Mouse (Mus musculus) hindbrain, embryonic 14.5 days (tissue): Measurements from ENCODE around the gene Hist1h2ae. TPM values are rescaled to one million over a fixed set of nuclear protein-coding genes. Genes with fewer than 3 reads are reported as not detected.
A peak's percentile ranks its signal among the peaks of the same experiment; 100 is the strongest.
"Not testable (repeated sequence)": the region's sequence is repeated elsewhere in the genome, so short reads cannot be mapped to it uniquely, and the experiment has no call there.

ENCODE experiments used
- ATAC-seq: fragments of 200-750 bp; cut with Nextera tagmentation; 2 replicates; pipeline ENCODE4 v1.8.0; 2017; ENCODE audit warnings: moderate number of reproducible peaks, mild to moderate bottlenecking, moderate TSS enrichment, moderate library complexity; ENCODE audit not compliant: low FRiP score
- DNase-seq: peaks from one replicate; pipeline ENCODE4 v3.0.0-alpha.2; 2015; ENCODE audit warnings: low spot score
- H3K27ac ChIP-seq: fragments of 300-500 bp; sonication (generic); 2 replicates; pipeline ENCODE4 v1.5.1; 2014; ENCODE audit warnings: mild to moderate bottlenecking, moderate library complexity
- H3K27me3 ChIP-seq: fragments of 300-500 bp; sonication (generic); 2 replicates; pipeline ENCODE4 v1.6.1; 2014; ENCODE audit warnings: mild to moderate bottlenecking, low read length, mixed read lengths; ENCODE audit not compliant: control insufficient read depth, insufficient read depth
- H3K36me3 ChIP-seq: fragments of 300-500 bp; sonication (generic); replicated peaks from 2 replicates; pipeline ENCODE4 v1.6.1; 2014; ENCODE audit not compliant: control insufficient read depth, insufficient read depth
- H3K4me1 ChIP-seq: fragments of 300-500 bp; sonication (generic); replicated peaks from 2 replicates; pipeline ENCODE4 v1.6.1; 2014; ENCODE audit warnings: antibody characterized with exemption, low read length, mixed read lengths; ENCODE audit not compliant: control insufficient read depth, insufficient read depth
- H3K4me2 ChIP-seq: fragments of 300-500 bp; sonication (generic); replicated peaks from 2 replicates; pipeline ENCODE4 v1.6.1; 2014; ENCODE audit warnings: mild to moderate bottlenecking, moderate library complexity
- H3K4me3 ChIP-seq: fragments of 300-500 bp; sonication (generic); replicated peaks from 2 replicates; pipeline ENCODE4 v1.5.1; 2014; ENCODE audit warnings: mild to moderate bottlenecking, low read length
- H3K9ac ChIP-seq: fragments of 300-500 bp; sonication (generic); 2 replicates; pipeline ENCODE4 v1.6.1; 2014
- H3K9me3 ChIP-seq: fragments of 300-500 bp; sonication (generic); 2 replicates; pipeline ENCODE4 v1.6.1; 2016; ENCODE audit warnings: low read length; ENCODE audit not compliant: control insufficient read depth
- WGBS: fragments of 180-500 bp; shearing (Covaris S2); extraction: QIAGEN DNeasy Blood & Tissue Kit; methylation state at CpG from one replicate; pipeline ENCODE4 v1.1.7; 2014; 5-methylcytosine and 5-hydroxymethylcytosine counted together
- polyA plus RNA-seq: library from polyadenylated mRNA; unstranded; fragments of >200 nt; fragmentation: Nextera tagmentation; extraction: Ambion mirVana; gene quantifications from 2 replicates; pipeline ENCODE4 v1.2.1, GENCODE M21; 2014

The Hist1h2ae gene
- polyA plus RNA-seq, 1 experiment from 2014 or later: 22.5 TPM

DNA sequence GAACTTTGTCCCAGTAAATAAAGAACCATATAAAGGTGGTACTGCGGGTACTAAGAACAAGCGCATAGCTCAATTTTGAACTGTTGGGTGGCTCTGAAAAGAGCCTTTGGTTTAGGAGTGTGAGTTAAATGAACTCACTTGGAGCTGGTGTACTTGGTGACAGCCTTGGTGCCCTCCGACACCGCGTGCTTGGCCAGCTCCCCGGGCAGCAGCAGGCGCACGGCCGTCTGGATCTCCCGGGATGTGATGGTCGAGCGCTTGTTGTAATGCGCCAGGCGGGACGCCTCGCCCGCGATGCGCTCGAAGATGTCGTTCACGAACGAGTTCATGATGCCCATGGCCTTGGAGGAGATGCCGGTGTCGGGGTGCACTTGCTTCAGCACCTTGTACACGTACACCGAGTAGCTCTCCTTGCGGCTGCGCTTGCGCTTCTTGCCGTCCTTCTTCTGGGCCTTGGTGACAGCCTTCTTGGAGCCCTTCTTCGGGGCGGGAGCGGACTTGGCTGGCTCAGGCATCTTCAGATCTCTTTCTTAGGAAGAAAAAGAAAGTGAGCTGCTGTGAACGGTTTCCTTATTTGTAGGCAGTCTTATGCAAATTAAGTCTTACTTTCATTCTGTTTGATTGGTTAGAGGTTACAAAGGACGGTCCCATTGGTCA lies 14.6 kb upstream of the Hist1h2ae start:
- not testable (repeated sequence) for H3K27me3 ChIP-seq, H3K36me3 ChIP-seq, H3K9me3 ChIP-seq
- peak; percentile 91 for DNase-seq
- H3K4me1 ChIP-seq: peaks cover 36% of the 10 kb centered on the region
- peak overlapping the region; percentile 82 for H3K9ac ChIP-seq
- peak overlapping the region; percentile 95 for H3K27ac ChIP-seq
- under 1% methylated on average over 28 of the region's 36 CpGs for WGBS
- peak; percentile 91 for ATAC-seq
- H3K4me3 ChIP-seq: peak overlapping the region; percentile 47
- H3K4me2 ChIP-seq: peak overlapping the region; percentile 95

DNA sequence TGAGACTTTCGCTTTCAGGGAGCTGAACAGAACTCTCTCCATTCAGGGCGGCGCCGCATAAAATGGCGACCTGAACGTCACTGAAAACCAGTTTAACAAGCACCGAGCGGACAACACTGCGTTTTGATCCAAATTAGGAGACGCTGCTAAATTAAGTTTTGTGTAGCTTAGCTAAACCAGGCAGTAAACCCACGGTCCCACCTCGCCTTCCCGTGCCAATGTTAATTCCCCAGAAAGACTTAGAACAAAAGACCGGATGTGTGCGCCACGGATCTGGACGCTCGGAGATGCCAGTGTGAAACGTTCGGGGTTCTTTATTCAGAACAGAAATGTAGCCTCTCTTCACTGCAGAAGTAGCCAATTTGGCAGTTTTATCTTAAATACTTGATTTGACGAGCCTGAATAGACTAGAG lies 14.0 kb upstream of the Hist1h2ae start:
- no peak for ATAC-seq
- no peaks in the 10 kb centered on the region for H3K36me3 ChIP-seq
- peaks cover 36% of the 10 kb centered on the region for H3K4me1 ChIP-seq
- peak overlapping the region; percentile 47 for H3K4me3 ChIP-seq
- H3K27me3 ChIP-seq: no peaks in the 10 kb centered on the region
- peak overlapping the region; percentile 82 for H3K9ac ChIP-seq
- H3K4me2 ChIP-seq: peak overlapping the region; percentile 95
- DNase-seq: peak; percentile 76
- under 1% methylated on average over 21 of the region's 21 CpGs for WGBS
- H3K9me3 ChIP-seq: no peaks in the 10 kb centered on the region
- H3K27ac ChIP-seq: peak overlapping the region; percentile 95

DNA sequence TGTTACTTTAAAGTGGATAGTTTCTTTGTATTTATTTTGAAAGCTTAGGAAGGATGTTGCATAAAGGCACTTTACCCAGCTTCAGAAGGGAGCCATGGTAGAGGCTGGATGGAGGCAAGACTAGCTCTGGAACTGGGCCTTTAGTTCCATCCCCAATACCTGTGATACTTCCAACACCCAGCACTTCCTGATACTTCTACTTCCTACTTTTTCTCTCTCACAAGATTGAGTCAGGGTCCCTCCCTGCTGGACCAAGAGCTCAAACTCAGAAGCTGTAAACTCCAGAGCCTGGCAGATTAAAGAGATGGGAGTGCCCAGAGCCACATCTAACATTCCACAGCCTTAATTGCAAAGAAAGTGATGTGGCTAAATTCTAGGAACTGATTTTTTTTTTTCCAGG lies 13.3 kb upstream of the Hist1h2ae start:
- Histone ChIP-seq H3K27ac (peak overlapping the region; percentile 95), H3K9me3 (no peaks in the 10 kb centered on the region), H3K9ac (peak overlapping the region; percentile 82), H3K36me3 (no peaks in the 10 kb centered on the region), H3K4me3 (peak overlapping the region; percentile 47), H3K4me1 (peaks cover 36% of the 10 kb centered on the region), H3K27me3 (no peaks in the 10 kb centered on the region), H3K4me2 (peak overlapping the region; percentile 95)
- DNase-seq (no peak), ATAC-seq (no peak)

DNA sequence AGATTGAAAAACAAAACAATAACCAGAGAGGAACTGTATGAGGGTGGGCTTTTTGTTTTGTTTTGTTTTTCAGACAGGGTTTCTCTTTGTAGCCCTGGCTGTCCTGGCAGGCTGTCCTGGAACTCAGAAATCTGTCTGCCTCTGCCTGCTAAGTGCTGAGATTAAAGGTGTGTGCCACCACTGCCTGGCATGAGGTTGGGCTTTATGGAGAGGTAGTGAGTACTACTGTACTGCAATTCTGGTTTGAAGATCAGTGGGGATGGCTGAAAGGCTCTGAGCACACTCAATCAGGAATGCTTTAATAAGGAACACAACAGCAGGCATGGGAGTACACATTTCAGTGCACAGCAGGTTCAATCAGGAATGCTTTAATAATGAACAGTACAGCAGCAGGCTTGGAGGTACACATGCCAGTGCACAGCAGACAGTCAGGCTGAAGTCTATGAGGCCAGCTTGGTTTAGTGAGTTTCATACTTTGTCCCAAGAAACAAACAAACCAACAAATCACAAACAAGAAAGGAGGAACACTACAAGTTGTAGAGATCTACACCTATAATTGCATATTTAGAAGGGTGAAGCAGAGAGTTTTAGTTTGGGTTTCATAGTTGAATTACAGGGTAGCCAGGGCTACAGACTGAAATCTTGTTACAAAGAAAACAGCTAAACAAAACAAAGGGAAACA lies 12.5 kb upstream of the Hist1h2ae start:
- H3K4me2 ChIP-seq: 0 out of 2 replicates have a peak overlapping the region, but pooled peaks have one; percentile 99

DNA sequence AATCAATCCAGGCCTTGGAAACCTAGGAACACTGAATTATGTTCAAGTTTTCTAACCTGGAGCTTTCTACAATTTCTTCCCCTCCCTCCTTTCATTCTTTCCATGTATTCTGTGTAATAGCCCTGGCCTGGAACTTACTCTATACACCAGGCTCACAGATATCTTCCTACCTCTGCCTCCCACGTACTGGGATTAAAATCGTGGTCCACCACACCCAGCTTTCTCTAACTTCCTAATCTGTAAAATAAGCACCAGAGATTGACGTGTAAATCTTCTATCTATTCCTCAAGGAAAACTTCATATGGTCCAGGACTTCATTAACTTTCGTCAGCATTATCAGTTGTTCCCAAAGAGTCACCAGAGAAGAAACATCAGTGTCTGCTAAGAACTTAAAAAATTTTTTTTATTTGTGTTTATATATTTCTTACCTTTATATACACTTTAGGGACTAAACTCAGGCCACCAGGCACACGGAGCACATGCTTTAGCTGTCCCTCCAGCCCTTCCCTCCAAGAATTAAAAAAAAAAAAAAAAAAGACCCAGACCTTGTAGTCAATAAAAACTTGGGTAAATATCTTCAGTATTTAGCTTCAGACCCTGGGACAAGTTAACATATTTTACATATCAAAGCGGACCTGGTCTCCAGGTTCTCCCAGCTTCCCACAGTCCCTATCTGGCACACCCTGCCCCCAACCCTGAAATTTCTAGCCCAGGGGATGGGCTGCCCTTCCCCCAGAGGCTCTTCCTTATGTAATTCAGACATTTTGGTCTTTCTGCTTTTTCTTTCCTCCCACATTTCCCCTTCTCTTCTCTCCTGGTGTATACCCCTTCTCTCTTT lies 11.4 kb upstream of the Hist1h2ae start:
- ATAC-seq (no peak), DNase-seq (no peak)
- H3K9ac ChIP-seq: peak overlapping the region; percentile 70
- peak overlapping the region; percentile 45 for H3K4me3 ChIP-seq
- H3K4me1 ChIP-seq: peaks cover 36% of the 10 kb centered on the region
- H3K36me3 ChIP-seq: no peaks in the 10 kb centered on the region
- H3K9me3 ChIP-seq: no peaks in the 10 kb centered on the region
- H3K4me2 ChIP-seq: peak overlapping the region; percentile 99
- H3K27ac ChIP-seq: peak overlapping the region; percentile 82
- H3K27me3 ChIP-seq: no peaks in the 10 kb centered on the region
- 4% methylated on average over 6 of the region's 6 CpGs for WGBS

More for the DNA sequence above, 12.5 kb upstream of the Hist1h2ae start:
- H3K36me3 ChIP-seq: no peaks in the 10 kb centered on the region
- DNase-seq: no peak
- no peaks in the 10 kb centered on the region for H3K27me3 ChIP-seq
- no peak overlapping the region for H3K9ac ChIP-seq
- no peak overlapping the region for H3K4me3 ChIP-seq
- no peak overlapping the region for H3K27ac ChIP-seq
- ATAC-seq: no peak
- peaks cover 36% of the 10 kb centered on the region for H3K4me1 ChIP-seq
- no peaks in the 10 kb centered on the region for H3K9me3 ChIP-seq

DNA sequence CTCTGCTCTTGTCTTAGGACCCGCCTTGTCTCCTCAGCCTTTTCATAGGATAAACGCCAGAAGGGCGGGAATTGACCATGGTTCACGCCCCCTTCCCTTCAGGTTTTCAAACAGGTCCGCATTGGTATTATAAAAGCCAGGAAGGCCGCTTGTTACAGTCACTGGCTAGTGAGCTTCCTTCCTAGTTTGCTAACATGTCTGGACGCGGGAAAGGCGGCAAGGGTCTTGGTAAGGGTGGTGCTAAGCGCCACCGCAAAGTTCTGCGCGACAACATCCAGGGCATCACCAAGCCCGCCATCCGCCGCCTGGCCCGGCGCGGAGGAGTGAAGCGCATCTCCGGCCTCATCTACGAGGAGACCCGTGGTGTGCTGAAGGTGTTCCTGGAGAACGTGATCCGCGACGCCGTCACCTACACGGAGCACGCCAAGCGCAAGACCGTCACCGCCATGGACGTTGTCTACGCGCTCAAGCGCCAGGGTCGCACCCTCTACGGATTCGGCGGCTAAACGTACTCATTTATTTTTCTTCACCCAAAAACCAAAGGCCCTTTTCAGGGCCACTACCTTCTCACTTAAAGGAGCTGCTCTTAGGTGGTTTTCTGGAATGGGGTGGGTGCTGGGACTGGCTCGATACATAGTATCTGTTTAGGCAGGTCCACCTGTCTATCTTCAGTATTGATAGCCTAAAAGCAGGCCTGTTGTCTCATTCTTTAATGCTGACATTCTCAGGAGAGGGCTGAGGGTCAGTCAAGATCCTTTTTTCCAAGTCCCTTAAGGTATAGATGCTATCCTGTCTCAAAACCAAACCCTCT lies 10.6 kb upstream of the Hist1h2ae start, which contains the start of gene Hist1h4d:
Gene Hist1h4d, plus strand, starts transcription at position 191 of the 811 bp plus-strand sequence.
- H3K36me3 ChIP-seq: no peaks in the 10 kb centered on the region
- peaks cover 33% of the 10 kb centered on the region for H3K4me1 ChIP-seq
- under 1% methylated on average over 43 of the region's 43 CpGs for WGBS
- DNase-seq: peak; percentile 100
- H3K27me3 ChIP-seq: no peaks in the 10 kb centered on the region
- H3K27ac ChIP-seq: peak within 1 kb of the TSS; percentile 82
- H3K9ac ChIP-seq: peak within 1 kb of the TSS; percentile 70
- H3K9me3 ChIP-seq: no peaks in the 10 kb centered on the region
- peak within 1 kb of the TSS; percentile 99 for H3K4me2 ChIP-seq
- peak within 1 kb of the TSS; percentile 45 for H3K4me3 ChIP-seq
- ATAC-seq: peak; percentile 92

DNA sequence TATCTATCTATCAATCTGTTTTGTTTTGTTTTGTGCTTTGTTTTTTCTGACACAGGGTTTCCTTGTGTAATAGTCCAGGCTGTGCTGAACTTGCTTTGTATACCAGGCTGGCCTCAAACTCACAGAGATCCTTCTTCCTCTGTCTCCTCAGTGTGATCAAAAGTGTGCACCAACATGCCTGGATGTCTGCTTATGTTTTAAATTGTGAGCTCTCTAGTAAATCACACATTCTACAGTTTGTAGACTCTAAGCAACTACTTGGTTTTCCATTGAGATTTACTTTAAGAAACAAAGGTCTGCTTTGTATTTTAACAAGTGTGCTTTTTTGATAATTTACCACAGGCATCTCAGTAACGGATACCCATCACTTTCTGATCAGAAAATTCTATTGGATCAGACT lies 6.8 kb upstream of the Hist1h2ae start:
- ATAC-seq: no peak
- H3K4me3 ChIP-seq: no peak overlapping the region
- no peak overlapping the region for H3K27ac ChIP-seq
- H3K27me3 ChIP-seq: no peaks in the 10 kb centered on the region
- no peaks in the 10 kb centered on the region for H3K36me3 ChIP-seq
- H3K9ac ChIP-seq: no peak overlapping the region
- DNase-seq: no peak
- no peak overlapping the region for H3K4me2 ChIP-seq
- no peaks in the 10 kb centered on the region for H3K9me3 ChIP-seq
- H3K4me1 ChIP-seq: peaks cover 30% of the 10 kb centered on the region
- 97% methylated on average over 1 of the region's 1 CpGs for WGBS

DNA sequence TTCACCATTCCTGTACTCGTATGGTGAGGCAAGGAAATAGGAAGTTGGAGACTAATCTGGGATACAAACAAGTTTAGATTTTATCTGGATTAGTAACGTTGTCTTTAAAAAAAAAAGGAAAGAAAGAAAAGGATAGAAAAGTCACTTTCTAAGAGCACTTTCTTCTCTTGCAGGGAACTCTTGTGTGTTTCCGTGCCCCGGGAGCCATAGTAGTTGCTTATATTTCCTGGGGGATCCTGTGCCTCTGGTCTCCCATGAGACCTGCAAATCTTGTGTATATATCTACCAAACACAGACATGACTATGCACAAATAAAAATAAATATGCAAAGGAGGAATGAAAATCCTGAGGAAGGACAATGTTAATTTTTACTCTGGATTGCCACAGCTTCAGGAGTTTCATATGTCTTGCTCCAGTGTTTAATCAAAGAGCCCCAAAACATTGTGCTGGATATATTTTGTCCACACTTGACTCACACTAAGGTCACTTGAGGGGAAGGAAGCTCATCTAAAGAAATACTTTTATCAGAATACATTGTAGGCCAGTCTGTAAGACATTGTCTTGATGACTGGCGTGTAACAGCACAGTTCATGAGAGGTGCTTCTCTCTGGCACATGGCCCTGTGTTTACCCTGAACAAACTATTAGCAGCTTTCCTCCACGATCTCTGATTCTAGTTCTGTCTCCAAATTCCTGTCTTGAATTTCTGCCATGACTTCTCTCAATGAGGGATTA lies 6.1 kb upstream of the Hist1h2ae start:
- H3K27ac ChIP-seq: no peak overlapping the region
- no peaks in the 10 kb centered on the region for H3K27me3 ChIP-seq
- WGBS: 56% methylated on average over 6 of the region's 6 CpGs
- no peaks in the 10 kb centered on the region for H3K9me3 ChIP-seq
- H3K36me3 ChIP-seq: no peaks in the 10 kb centered on the region
- peak overlapping the region; percentile 67 for H3K4me2 ChIP-seq
- H3K9ac ChIP-seq: 0 out of 2 replicates have a peak overlapping the region, but pooled peaks have one; percentile 71
- DNase-seq (no peak), ATAC-seq (no peak)
- H3K4me3 ChIP-seq: peak overlapping the region; percentile 35; the same call in 1 of the 2 replicates
- peaks cover 30% of the 10 kb centered on the region for H3K4me1 ChIP-seq
